Mouse (Mus musculus) bone marrow, adult 2 months (tissue): ENCODE results near the gene Srpx2. TPM values are rescaled to one million over a fixed set of nuclear protein-coding genes. Genes with fewer than 3 reads are reported as not detected.
A peak's percentile ranks its signal among the peaks of the same experiment; 100 is the strongest.

Experiments
- H3K27ac ChIP-seq: fragments of 200-500 bp; 2 replicates; pipeline ENCODE4 v1.5.1; 2012; ENCODE audit warnings: low read depth, mild to moderate bottlenecking, control low read depth, inconsistent platforms, low read length; ENCODE audit not compliant: control insufficient read depth, poor library complexity, insufficient read depth
- H3K4me1 ChIP-seq: fragments of 200-500 bp; 2 replicates; pipeline ENCODE4 v1.6.1; 2011; ENCODE audit warnings: low read length; ENCODE audit not compliant: control insufficient read depth, insufficient read depth
- H3K4me3 ChIP-seq: fragments of 200-500 bp; replicated peaks from 2 replicates; pipeline ENCODE3; 2011; ENCODE audit warnings: mild to moderate bottlenecking, low read depth, low read length, control low read depth; ENCODE audit not compliant: control insufficient read depth
- CTCF ChIP-seq: fragments of 200-500 bp; IDR thresholded peaks from 2 replicates; pipeline ENCODE4 v1.5.1; 2011; ENCODE audit warnings: low read length, control low read depth; ENCODE audit not compliant: control insufficient read depth, insufficient read depth
- POLR2A ChIP-seq: fragments of 200-500 bp; IDR thresholded peaks from 2 replicates; pipeline ENCODE4 v1.6.1; 2011; ENCODE audit warnings: low read depth, mild to moderate bottlenecking, control low read depth, low read length, borderline replicate concordance; ENCODE audit not compliant: control insufficient read depth
- WGBS: fragments of 180-500 bp; shearing (Covaris S2); methylation state at CpG from one replicate; pipeline ENCODE4 v1.1.7; 2018; 5-methylcytosine and 5-hydroxymethylcytosine counted together
- polyA plus RNA-seq: library from polyadenylated mRNA; stranded (reverse); fragments of >200 nt; gene quantifications from 2 replicates; pipeline ENCODE4 v1.2.4, GENCODE M21; 2011; ENCODE audit warnings: low replicate concordance; ENCODE audit not compliant: missing spikeins, insufficient read depth, insufficient read length

The Srpx2 gene
- polyA plus RNA-seq, 1 experiment: 2.2 TPM

DNA sequence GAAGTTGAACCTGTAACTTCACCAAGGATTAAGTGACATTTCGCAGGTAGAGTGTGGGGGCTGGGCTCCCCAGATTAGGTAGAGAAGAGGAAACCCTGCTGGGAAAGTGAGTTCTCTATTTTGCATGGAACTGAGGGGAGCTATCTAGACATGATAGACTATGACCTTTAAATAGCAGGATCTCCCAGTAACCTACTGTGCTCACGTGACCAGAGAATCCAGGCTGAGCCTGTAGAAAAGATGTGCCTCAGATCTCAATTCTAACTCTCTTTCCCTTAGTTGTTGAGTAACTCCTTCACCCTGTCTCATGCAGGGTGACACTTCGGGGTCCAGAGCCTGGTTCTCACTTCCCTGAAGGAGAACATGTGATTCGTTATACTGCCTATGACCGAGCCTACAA, 18.5 kb downstream of the Srpx2 start:
- WGBS: 37% methylated on average over 5 of the region's 5 CpGs
- no peak overlapping the region for H3K27ac ChIP-seq
- H3K4me3 ChIP-seq: no peak overlapping the region
- no peak for TF ChIP-seq POLR2A
- TF ChIP-seq CTCF: no peak
- no peaks in the 10 kb centered on the region for H3K4me1 ChIP-seq

DNA sequence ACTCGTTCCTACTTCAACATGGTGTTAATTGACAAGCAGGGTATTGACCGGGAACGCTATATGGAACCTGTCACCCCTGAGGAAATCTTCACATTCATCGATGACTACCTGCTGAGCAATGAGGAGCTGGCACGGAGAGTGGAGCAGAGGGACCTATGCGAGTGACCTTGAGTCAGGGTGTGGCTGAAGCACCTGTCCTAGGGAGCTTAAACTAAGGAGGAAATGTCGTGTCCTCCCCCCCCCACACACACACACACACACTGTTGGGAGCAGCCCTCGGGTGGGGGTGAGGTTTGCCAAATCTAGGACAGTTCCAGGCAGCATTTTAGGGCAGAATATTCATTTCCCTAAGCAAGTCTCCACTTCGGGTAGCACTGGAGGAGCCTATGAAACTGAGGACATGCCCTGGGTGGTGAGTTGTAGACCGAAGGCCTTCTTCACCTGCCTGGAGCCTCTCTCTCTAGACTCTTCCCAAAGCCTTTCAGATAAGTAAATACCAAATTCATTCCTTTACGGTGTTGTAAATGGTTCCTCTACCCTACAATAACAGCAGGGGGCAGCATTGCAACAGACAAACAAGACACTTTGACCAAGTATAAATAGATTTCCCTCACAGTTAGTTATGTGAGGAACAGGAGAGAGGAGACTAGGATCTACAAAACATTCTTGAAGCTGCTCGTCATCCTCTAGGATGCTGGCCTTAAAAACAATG, 23.2 kb downstream of the Srpx2 start:
- Histone ChIP-seq H3K27ac (no peak overlapping the region), H3K4me3 (no peak overlapping the region), H3K4me1 (no peaks in the 10 kb centered on the region)
- 58% methylated on average over 12 of the region's 12 CpGs for WGBS
- TF ChIP-seq CTCF: no peak
- no peak for TF ChIP-seq POLR2A

DNA sequence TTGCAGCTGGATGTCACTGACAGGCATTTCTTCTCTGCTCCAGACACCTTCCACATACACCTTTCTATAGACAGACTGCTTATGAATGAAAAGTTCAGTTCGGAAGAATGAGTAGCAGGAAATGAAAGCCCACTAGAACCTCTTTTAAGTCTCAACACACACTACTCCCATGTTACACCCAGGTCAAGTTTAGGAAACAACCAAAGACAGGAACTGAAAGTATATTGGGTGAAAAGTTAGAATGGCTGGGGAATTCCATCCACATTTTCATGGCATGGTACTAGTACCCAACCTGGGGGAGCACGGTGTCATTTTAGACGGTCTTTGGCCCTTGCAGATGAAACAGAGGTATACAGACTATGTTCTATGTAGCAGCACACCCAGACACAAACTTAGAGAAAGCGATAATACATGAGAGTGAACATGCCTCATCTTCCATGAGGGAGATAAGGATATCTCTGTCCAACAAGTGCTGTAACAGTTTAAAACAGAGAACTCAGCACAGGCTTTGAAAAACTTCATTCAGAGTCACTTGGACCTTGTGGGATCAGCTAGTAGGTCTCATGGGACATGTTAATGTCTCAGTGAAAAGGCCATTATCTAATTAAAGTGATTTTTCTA, 28.5 kb downstream of the Srpx2 start:
- Histone ChIP-seq H3K4me1 (no peaks in the 10 kb centered on the region), H3K27ac (no peak overlapping the region), H3K4me3 (no peak overlapping the region)
- TF ChIP-seq CTCF (no peak), POLR2A (no peak)
- 77% methylated on average over 4 of the region's 4 CpGs for WGBS

DNA sequence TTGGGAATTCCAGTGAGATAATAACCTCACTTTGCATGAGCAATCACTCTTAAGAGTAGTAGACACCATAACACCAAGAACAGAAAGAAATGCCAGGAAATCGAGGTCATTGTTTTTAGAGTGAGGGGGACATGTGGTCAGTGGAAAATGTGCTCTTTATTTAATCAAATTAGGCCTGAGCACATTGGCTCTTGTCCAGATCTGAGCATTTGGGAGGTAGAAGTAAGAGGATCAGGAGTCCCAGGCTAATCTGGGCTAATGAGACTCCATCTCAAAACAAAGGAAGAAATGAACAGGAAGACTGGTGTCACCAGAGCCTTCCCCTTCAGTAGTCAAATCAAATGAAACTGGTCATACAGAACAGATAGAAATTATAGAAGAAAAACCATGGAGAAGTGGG, 31.3 kb downstream of the Srpx2 start:
- Histone ChIP-seq H3K4me1 (no peaks in the 10 kb centered on the region), H3K27ac (no peak overlapping the region), H3K4me3 (no peak overlapping the region)
- 71% methylated on average over 1 of the region's 1 CpGs for WGBS
- TF ChIP-seq CTCF: no peak
- no peak for TF ChIP-seq POLR2A

DNA sequence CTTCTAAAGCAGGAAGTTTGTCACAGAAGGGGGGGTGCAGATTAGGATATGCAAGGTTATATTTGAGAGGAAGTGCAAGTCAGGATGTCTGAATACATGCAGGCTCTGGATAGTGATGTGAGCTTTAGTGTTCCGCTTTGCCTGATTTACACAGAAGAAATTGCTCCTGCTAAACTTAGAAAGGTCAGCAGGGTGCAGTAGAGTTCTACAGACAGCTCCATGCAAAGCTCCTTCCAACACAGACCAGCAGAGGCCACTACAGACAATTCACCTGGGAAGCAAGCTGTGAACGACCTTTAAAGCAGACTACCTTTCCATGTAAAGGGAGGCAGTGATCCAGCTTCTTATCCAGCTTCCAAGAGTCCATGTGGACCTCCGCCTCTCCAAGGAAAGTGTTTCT, 39.2 kb downstream of the Srpx2 start:
- no peaks in the 10 kb centered on the region for H3K4me1 ChIP-seq
- TF ChIP-seq CTCF: peak; percentile 45
- no peak for TF ChIP-seq POLR2A
- no peak overlapping the region for H3K27ac ChIP-seq
- no peak overlapping the region for H3K4me3 ChIP-seq
- WGBS: 39% methylated on average over 3 of the region's 3 CpGs

DNA sequence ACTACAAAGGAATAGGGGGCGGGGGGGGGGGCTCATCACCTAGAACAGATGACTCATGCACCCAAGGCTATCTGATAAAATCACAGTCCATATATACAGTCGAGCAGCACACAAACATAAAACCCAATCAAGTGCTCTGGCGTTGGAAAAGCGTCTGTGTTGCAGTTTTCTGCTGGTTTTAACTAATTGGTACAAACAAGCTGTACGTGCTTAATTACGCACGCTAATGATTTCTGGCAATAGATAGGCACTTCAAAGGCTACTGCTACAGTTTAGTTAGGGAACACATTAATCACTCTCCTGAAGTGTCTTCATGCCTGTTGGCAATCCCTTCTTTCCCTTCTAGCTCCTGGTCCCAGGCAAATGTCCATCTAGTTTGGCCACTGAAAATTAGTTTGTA, 46.4 kb downstream of the Srpx2 start:
- H3K27ac ChIP-seq: no peak overlapping the region
- H3K4me3 ChIP-seq: no peak overlapping the region
- 84% methylated on average over 7 of the region's 7 CpGs for WGBS
- no peaks in the 10 kb centered on the region for H3K4me1 ChIP-seq
- TF ChIP-seq POLR2A (no peak), CTCF (no peak)

DNA sequence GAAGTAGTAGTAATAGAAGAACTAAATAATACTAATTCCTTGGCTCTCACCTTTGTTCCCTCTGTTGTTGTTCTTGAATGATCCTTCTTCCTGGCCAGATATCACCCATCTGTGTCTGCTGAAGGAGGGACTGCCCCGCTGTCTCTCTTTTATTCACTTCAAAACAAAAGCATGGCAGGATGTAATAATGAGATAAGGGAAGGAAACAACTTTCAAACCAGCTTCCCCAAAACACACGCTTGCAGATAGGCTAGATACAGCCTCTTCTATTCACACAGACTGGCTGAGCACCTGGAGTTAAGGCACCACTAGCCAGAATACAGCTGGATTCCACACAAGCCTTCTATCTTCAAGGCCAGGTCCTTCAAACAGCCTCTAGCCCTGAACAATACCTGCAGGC, 52.4 kb downstream of the Srpx2 start:
- Histone ChIP-seq H3K4me1 (no peaks in the 10 kb centered on the region), H3K27ac (no peak overlapping the region), H3K4me3 (no peak overlapping the region)
- no peak for TF ChIP-seq POLR2A
- TF ChIP-seq CTCF: no peak
- 29% methylated on average over 2 of the region's 2 CpGs for WGBS

DNA sequence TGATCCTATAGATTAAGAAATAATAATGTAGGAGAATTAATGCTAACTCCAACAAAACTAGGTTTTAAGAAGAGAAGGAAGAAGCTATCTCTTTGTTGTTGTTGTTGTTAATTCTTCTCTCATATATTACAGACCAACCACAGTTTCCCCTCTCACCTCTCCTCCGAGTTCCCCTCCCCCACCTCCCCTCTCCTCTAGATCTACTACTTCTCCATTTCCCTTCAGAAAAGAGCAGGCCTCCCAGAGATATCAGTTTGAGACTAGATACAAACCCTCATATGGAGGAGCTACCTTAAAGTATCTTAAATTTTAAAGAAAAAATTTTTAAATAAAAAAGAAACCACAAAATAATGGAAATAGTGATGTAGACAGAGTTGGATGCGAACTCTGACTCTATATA, 56.4 kb downstream of the Srpx2 start:
- no peak for TF ChIP-seq POLR2A
- TF ChIP-seq CTCF: no peak
- WGBS: 39% methylated on average over 2 of the region's 2 CpGs
- H3K27ac ChIP-seq: no peak overlapping the region
- H3K4me3 ChIP-seq: no peak overlapping the region
- H3K4me1 ChIP-seq: no peaks in the 10 kb centered on the region
